Mouse (Mus musculus): ENCODE results near the gene Gm5426. TPM values are rescaled to one million over a fixed set of nuclear protein-coding genes. Genes with fewer than 3 reads are reported as not detected.

Gene Gm5426
- total RNA-seq, 1 experiment from 2014 or later, result not detected

Small RNA genes within 50 kb of the gene (microRNA-seq; reads per million reads assigned to microRNA genes)
- gene Gm22913, result 0 reads per million in 2 experiments

Other genes with a start within 250 kb of the Gm5426 start
- 36.6 and 38.4 TPM in 2 replicates for gene Eea1, start 196.0 kb upstream of the Gm5426 start, total RNA-seq (2021)